Mouse (Mus musculus) cortical plate, adult 2 months (tissue): Measurements from ENCODE around the gene Cbln3.

ENCODE experiments used
- CTCF ChIP-seq: fragments of 200-500 bp; IDR thresholded peaks from 2 replicates; pipeline ENCODE4 v1.5.1; 2011; ENCODE audit warnings: mild to moderate bottlenecking, control low read depth, low read length; ENCODE audit not compliant: insufficient read depth; ENCODE audit errors: extremely low read depth
- POLR2A ChIP-seq: fragments of 200-500 bp; IDR thresholded peaks from 2 replicates; pipeline ENCODE4 v1.6.1; 2011; ENCODE audit warnings: mild to moderate bottlenecking, low read length, control low read depth; ENCODE audit not compliant: insufficient read depth; ENCODE audit errors: extremely low read depth

DNA sequence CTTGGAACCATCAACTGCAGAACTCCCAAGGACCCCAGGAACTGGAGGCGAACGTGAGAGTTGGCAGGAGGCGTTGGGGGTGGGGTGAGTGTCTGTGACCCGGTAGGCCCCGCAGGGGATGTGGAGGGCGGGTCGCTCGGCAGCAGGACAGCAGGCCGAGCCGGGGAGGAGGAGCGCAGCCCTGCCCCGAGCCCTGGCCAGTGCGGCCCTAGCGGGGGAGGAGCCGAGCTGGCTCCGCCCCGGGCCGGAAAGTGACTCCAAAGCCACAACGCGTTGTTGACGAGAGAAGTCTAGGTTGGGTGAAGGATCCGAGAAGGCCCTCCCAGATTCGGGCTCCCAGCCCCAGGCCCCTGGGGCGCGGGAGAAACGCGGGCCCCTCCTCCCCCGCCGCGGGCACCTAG is 521 bp upstream of the Cbln3 start, which contains the start of gene Khnyn:
- TF ChIP-seq CTCF (no peak), POLR2A (peak; percentile 78)
